Mouse (Mus musculus) cerebellum, adult 11-12 months (tissue): ENCODE data around the gene Cbfa2t3.

ENCODE experiments used
- DNase-seq: peaks from one replicate; pipeline ENCODE4 v3.0.0; 2022

Gene Cbfa2t3

GRCm38 (mm10) chr8:122663670-122664069, 35.2 kb downstream of the Cbfa2t3 start:
- no peak for DNase-seq

- no peak for DNase-seq
Observed at GRCm38 (mm10) chr8:122663106-122663505, 35.8 kb downstream of the Cbfa2t3 start.

GRCm38 (mm10) chr8:122661894-122662293, 37.0 kb downstream of the Cbfa2t3 start:
- no peak for DNase-seq

- DNase-seq = peak; percentile 69
Observed at GRCm38 (mm10) chr8:122661138-122661537, 37.8 kb downstream of the Cbfa2t3 start.

- no peak for DNase-seq
Observed at GRCm38 (mm10) chr8:122660022-122660421, 38.9 kb downstream of the Cbfa2t3 start.

- no peak for DNase-seq
Observed at GRCm38 (mm10) chr8:122658807-122659160, 40.1 kb downstream of the Cbfa2t3 start.

- no peak for DNase-seq
Observed at GRCm38 (mm10) chr8:122658149-122658806, 40.6 kb downstream of the Cbfa2t3 start.

- no peak for DNase-seq
Observed at GRCm38 (mm10) chr8:122656056-122656999, 42.6 kb downstream of the Cbfa2t3 start.

- DNase-seq = no peak
Observed at GRCm38 (mm10) chr8:122654768-122655167, 44.1 kb downstream of the Cbfa2t3 start.

- DNase-seq = no peak
Observed at GRCm38 (mm10) chr8:122652643-122653042, 46.3 kb downstream of the Cbfa2t3 start.

GRCm38 (mm10) chr8:122651326-122651921, 47.5 kb downstream of the Cbfa2t3 start:
- no peak for DNase-seq

- no peak for DNase-seq
Observed at GRCm38 (mm10) chr8:122648192-122648970, 50.5 kb downstream of the Cbfa2t3 start.

GRCm38 (mm10) chr8:122646337-122646736, 52.6 kb downstream of the Cbfa2t3 start:
- no peak for DNase-seq

- DNase-seq = no peak
Observed at GRCm38 (mm10) chr8:122644175-122644954, 54.5 kb downstream of the Cbfa2t3 start.

GRCm38 (mm10) chr8:122642071-122642470, 56.8 kb downstream of the Cbfa2t3 start:
- no peak for DNase-seq

- DNase-seq = no peak
Observed at GRCm38 (mm10) chr8:122641406-122641805, 57.5 kb downstream of the Cbfa2t3 start.

- DNase-seq = no peak
Observed at GRCm38 (mm10) chr8:122640825-122641224, 58.1 kb downstream of the Cbfa2t3 start.

- DNase-seq = peak; percentile 78
Observed at GRCm38 (mm10) chr8:122639521-122640248, 59.2 kb downstream of the Cbfa2t3 start.

GRCm38 (mm10) chr8:122638601-122639000, 60.3 kb downstream of the Cbfa2t3 start:
- DNase-seq = peak; percentile 77

- no peak for DNase-seq
Observed at GRCm38 (mm10) chr8:122637230-122637629, 61.7 kb downstream of the Cbfa2t3 start.

- no peak for DNase-seq
Observed at GRCm38 (mm10) chr8:122636803-122637175, 62.1 kb downstream of the Cbfa2t3 start.
